Mouse (Mus musculus): Measurements from ENCODE around the gene Capn5. TPM values are rescaled to one million over a fixed set of nuclear protein-coding genes. Genes with fewer than 3 reads are reported as not detected.

The Capn5 gene
- total and polyA plus RNA-seq, 3 experiments, result 0.04 to 0.54 TPM; not detected in 1

DNA sequence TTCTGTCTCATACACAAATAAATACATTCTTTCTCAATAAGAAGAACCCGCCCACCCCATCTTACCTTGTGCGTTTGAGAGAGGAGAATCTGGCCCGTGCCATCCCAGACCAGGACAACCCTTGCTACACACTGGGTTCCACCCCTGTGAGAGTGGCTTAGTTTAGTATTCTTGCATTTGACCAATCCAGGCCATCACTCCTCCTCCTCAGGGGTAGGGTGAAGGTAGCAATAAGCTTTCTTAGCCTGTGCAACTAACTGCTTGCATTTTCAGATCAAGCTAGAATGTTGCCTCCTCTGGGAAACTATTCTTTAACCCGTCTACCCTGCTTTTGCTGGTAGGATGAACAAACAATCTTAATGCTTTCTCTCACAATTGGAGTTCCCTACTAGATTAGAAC, 21.3 kb upstream of the Capn5 start, which contains the start of gene B3gnt6:
TSS of gene B3gnt6 (minus strand) at position 101 of the 400 bp plus-strand sequence.
- TF ChIP-seq SIN3A (IDR thresholded peaks at IDR 0.05; ENCODE audit: low read length), result no peak
- no peak for TF ChIP-seq SMC3 (IDR thresholded peaks at IDR 0.05; ENCODE audit: low read depth, low read length)
- Histone ChIP-seq H3K27ac (ENCODE audit: control insufficient read depth, low read depth, low read length) (no peak within 1 kb of the TSS), H3K36me3 (ENCODE audit: control insufficient read depth in 1 of 2, insufficient read depth in 2 of 2, low read length in 2 of 2) (no peaks in the 10 kb centered on the region; a peak in 1 of 4 replicates), H3K9me3 (replicated peaks; ENCODE audit: insufficient read depth, low read length) (no peaks in the 10 kb centered on the region), H3K9ac (ENCODE audit: control insufficient read depth, low read depth, low read length, poor library complexity, severe bottlenecking) (no peak within 1 kb of the TSS), H3K4me3 (ENCODE audit: control insufficient read depth in 1 of 2, insufficient read depth in 1 of 2, low read depth in 2 of 2, low read length in 2 of 2) (no peak within 1 kb of the TSS), H3K79me2 (ENCODE audit: control insufficient read depth, insufficient read depth, low read length, poor library complexity) (no peaks in the 10 kb centered on the region), H3K27me3 (ENCODE audit: control insufficient read depth in 1 of 2, insufficient read depth in 2 of 2, low read length in 2 of 2) (peaks cover 0 to 1% of the 10 kb centered on the region in 2 experiments; a peak in 1 of 4 replicates), H3K4me1 (ENCODE audit: control insufficient read depth in 1 of 2, insufficient read depth in 2 of 2, low read length in 2 of 2) (peaks cover 0 to 5% of the 10 kb centered on the region in 2 experiments; a peak in 2 of 4 replicates)
- no peak for DNase-seq (ENCODE audit: low read depth, low spot score)

DNA sequence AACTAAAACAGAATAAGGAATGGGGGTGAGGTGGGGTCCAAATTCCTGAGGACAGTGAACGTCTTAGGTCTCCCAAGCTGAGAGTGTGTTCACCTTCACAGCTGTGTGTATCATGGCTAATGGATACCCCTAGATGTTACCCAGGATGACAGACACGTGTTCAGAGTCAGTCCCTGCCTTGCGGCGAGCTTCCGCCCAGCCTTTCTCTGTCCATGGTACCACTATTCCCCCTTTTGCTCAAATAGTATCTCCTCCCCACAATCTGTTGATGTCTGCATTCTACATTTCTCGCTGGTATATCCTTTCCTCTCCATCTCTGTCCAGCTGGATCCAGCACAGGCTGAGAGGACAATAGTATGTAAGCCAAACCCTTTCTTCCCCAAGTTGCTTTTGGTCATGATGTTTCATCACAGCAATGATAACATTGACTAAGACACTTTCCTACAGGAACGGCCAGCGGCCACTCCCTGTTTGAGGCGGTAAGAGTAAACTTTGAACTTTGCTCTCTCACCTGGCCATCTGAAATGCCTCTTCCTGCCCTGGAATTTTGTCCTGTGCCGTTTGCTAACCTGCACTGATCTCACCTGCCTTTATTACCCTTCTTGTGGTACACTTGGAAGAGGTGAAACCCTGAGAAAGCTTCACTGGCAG, 17.2 kb upstream of the Capn5 start:
- no peak overlapping the region for H3K27ac ChIP-seq (ENCODE audit: control insufficient read depth, low read depth, low read length)
- peaks cover 0 to 7% of the 10 kb centered on the region in 2 experiments; a peak in 2 of 4 replicates for H3K4me1 ChIP-seq (ENCODE audit: control insufficient read depth in 1 of 2, insufficient read depth in 2 of 2, low read length in 2 of 2)
- peaks cover 0 to 1% of the 10 kb centered on the region in 2 experiments; a peak in 1 of 4 replicates for H3K36me3 ChIP-seq (ENCODE audit: control insufficient read depth in 1 of 2, insufficient read depth in 2 of 2, low read length in 2 of 2)
- TF ChIP-seq BHLHE40 (IDR thresholded peaks at IDR 0.05; ENCODE audit: borderline replicate concordance, low read depth, low read length) (no peak), MAX (IDR thresholded peaks at IDR 0.05; ENCODE audit: low read length) (peak; percentile 49; the same call in 1 of the 2 replicates), MAFK (IDR thresholded peaks at IDR 0.05; ENCODE audit: borderline replicate concordance, low read depth, low read length) (no peak), ZKSCAN1 (IDR thresholded peaks at IDR 0.05; ENCODE audit: low read depth, low read length) (no peak), UBTF (IDR thresholded peaks at IDR 0.05; ENCODE audit: borderline replicate concordance, insufficient read depth, low read depth, low read length) (no peak), ZNF384 (IDR thresholded peaks at IDR 0.05; ENCODE audit: low read depth, low read length) (no peak), USF2 (IDR thresholded peaks at IDR 0.05; ENCODE audit: borderline replicate concordance in 1 of 2, insufficient read depth in 1 of 2, low read depth in 1 of 2, low read length in 2 of 2) (no peak), JUND (IDR thresholded peaks at IDR 0.05; ENCODE audit: low read depth, low read length) (no peak), ELF1 (IDR thresholded peaks at IDR 0.05; ENCODE audit: low read depth, low read length) (no peak), CHD2 (IDR thresholded peaks at IDR 0.05; ENCODE audit: low read length) (no peak), MAZ (IDR thresholded peaks at IDR 0.05; ENCODE audit: low read depth, low read length) (no peak), RCOR1 (IDR thresholded peaks at IDR 0.05; ENCODE audit: low read depth, low read length) (no peak), SIN3A (IDR thresholded peaks at IDR 0.05; ENCODE audit: low read length) (peak; percentile 59), MYC (IDR thresholded peaks at IDR 0.05; ENCODE audit: low read depth, low read length) (no peak), E2F4 (IDR thresholded peaks at IDR 0.05; ENCODE audit: borderline replicate concordance, low read depth, low read length) (no peak), NELFE (IDR thresholded peaks at IDR 0.05; ENCODE audit: low read depth, low read length) (no peak), ZMIZ1 (IDR thresholded peaks at IDR 0.05; ENCODE audit: low read depth, low read length) (no peak), MEF2A (IDR thresholded peaks at IDR 0.05; ENCODE audit: extremely low read depth, insufficient replicate concordance, low read depth, low read length, poor library complexity, severe bottlenecking) (no peak), HCFC1 (IDR thresholded peaks at IDR 0.05; ENCODE audit: low read depth, low read length) (no peak), ZC3H11A (IDR thresholded peaks at IDR 0.05; ENCODE audit: low read depth, low read length) (no peak), TCF12 (IDR thresholded peaks at IDR 0.05; ENCODE audit: low read depth, low read length) (no peak), CHD1 (IDR thresholded peaks at IDR 0.05; ENCODE audit: low read depth, low read length) (no peak), SMC3 (IDR thresholded peaks at IDR 0.05; ENCODE audit: low read depth, low read length) (no peak), MXI1 (IDR thresholded peaks at IDR 0.05; ENCODE audit: low read depth, low read length) (peak; percentile 89), POLR2AphosphoS5 (IDR thresholded peaks at IDR 0.05; ENCODE audit: borderline replicate concordance, low read depth, low read length) (no peak), ETS1 (IDR thresholded peaks at IDR 0.05; ENCODE audit: low read depth, low read length) (no peak)
- no peak overlapping the region for H3K9ac ChIP-seq (ENCODE audit: control insufficient read depth, low read depth, low read length, poor library complexity, severe bottlenecking)
- no peaks in the 10 kb centered on the region for H3K79me2 ChIP-seq (ENCODE audit: control insufficient read depth, insufficient read depth, low read length, poor library complexity)
- no peak overlapping the region for H3K4me3 ChIP-seq (ENCODE audit: control insufficient read depth in 1 of 2, insufficient read depth in 1 of 2, low read depth in 2 of 2, low read length in 2 of 2)
- H3K27me3 ChIP-seq (ENCODE audit: control insufficient read depth in 1 of 2, insufficient read depth in 2 of 2, low read length in 2 of 2), result peaks cover 0 to 1% of the 10 kb centered on the region in 2 experiments; a peak in 1 of 4 replicates
- peak; percentile 23 for DNase-seq (ENCODE audit: low read depth, low spot score)
- no peaks in the 10 kb centered on the region for H3K9me3 ChIP-seq (replicated peaks; ENCODE audit: insufficient read depth, low read length)

Data from MEL (cell line).